Mouse (Mus musculus) ES-E14 (cell line): ENCODE results near the gene Tbxas1. TPM values are rescaled to one million over a fixed set of nuclear protein-coding genes. Genes with fewer than 3 reads are reported as not detected.

Experiments used
- DNase-seq: peaks from one replicate; pipeline ENCODE4 v3.0.0-alpha.2; 2013; ENCODE audit warnings: low read depth, low spot score
- H3K27ac ChIP-seq: 2 replicates; pipeline ENCODE4 v1.5.1; 2012; ENCODE audit warnings: low read depth, mild to moderate bottlenecking, low read length, moderate library complexity, mixed read lengths; ENCODE audit not compliant: poor library complexity, insufficient read depth, severe bottlenecking
- H3K36me3 ChIP-seq: 2 replicates; pipeline ENCODE4 v1.6.1; 2012; ENCODE audit warnings: mild to moderate bottlenecking, low read length, moderate library complexity, mixed read lengths; ENCODE audit not compliant: control insufficient read depth, poor library complexity, insufficient read depth, severe bottlenecking
- H3K4me1 ChIP-seq, 2 experiments: fragments of 150-350 bp in 1 of 2; sonication (generic) in 1 of 2; 2 replicates each; pipeline ENCODE4 v1.6.1; 2012; ENCODE audit warnings: low read length in 2 of 2, mild to moderate bottlenecking in 1 of 2, mixed read lengths in 1 of 2; ENCODE audit not compliant: control insufficient read depth in 2 of 2, insufficient read depth in 2 of 2, poor library complexity in 1 of 2
- H3K4me3 ChIP-seq, 2 experiments: fragments of 150-350 bp in 1 of 2; sonication (generic) in 1 of 2; 2 replicates each; pipeline ENCODE4 v1.5.1; 2012; ENCODE audit warnings: low read length in 2 of 2, low read depth in 1 of 2, mild to moderate bottlenecking in 1 of 2, mixed read lengths in 1 of 2; ENCODE audit not compliant: insufficient read depth in 1 of 2, poor library complexity in 1 of 2, severe bottlenecking in 1 of 2
- H3K9ac ChIP-seq: 2 replicates; pipeline ENCODE4 v1.6.1; 2012; ENCODE audit warnings: low read depth, mild to moderate bottlenecking, low read length, mixed read lengths; ENCODE audit not compliant: poor library complexity, insufficient read depth, severe bottlenecking
- H3K9me3 ChIP-seq: fragments of 150-350 bp; sonication (generic); 2 replicates; pipeline ENCODE4 v1.6.1; 2012; ENCODE audit warnings: low read depth, mild to moderate bottlenecking, low read length; ENCODE audit not compliant: control insufficient read depth, insufficient read depth
- CHD2 ChIP-seq: IDR thresholded peaks from 2 replicates; pipeline ENCODE4 v1.6.1; 2014; ENCODE audit warnings: mild to moderate bottlenecking, low read depth, low read length, inconsistent platforms
- HCFC1 ChIP-seq: IDR thresholded peaks from 2 replicates; pipeline ENCODE4 v1.6.1; 2012; ENCODE audit warnings: low read length, inconsistent platforms, borderline replicate concordance; ENCODE audit not compliant: insufficient read depth
- MAFK ChIP-seq: IDR thresholded peaks from 2 replicates; pipeline ENCODE4 v1.6.1; 2014; ENCODE audit warnings: mild to moderate bottlenecking, low read depth, low read length, inconsistent platforms; ENCODE audit not compliant: insufficient read depth
- ZC3H11A ChIP-seq: IDR thresholded peaks from 2 replicates; pipeline ENCODE4 v1.6.1; 2012; ENCODE audit warnings: low read depth, mild to moderate bottlenecking, inconsistent platforms, low read length, borderline replicate concordance
- ZNF384 ChIP-seq: IDR thresholded peaks from 2 replicates; pipeline ENCODE4 v1.6.1; 2012; ENCODE audit warnings: low read depth, low read length, inconsistent platforms
- in situ Hi-C, 2 experiments: fragments of 600-800 bp; cut with MboI; formaldehyde crosslinking; loops; one replicate each; pipeline ENCODE4 v1.15.1; 2025; ENCODE audit warnings: low sequenced_read_pairs in 2 of 2, inconsistent platforms in 1 of 2; ENCODE audit not compliant: unreplicated experiment in 2 of 2
- total RNA-seq: library from RNA; depleted of rRNA; stranded (reverse); fragments of 300-350 nt; gene quantifications from 2 replicates; pipeline ENCODE4 v1.2.3, GENCODE M21; 2012

The Tbxas1 gene
- total RNA-seq, 1 experiment: not detected

- in situ Hi-C loops: no loop called here
- no peak for TF ChIP-seq MAFK
- TF ChIP-seq HCFC1: no peak
- TF ChIP-seq ZNF384: no peak
- TF ChIP-seq CHD2: no peak
- no peak for TF ChIP-seq ZC3H11A
- no peaks in the 10 kb centered on the region for H3K9me3 ChIP-seq
Observed at GRCm38 (mm10) chr6:38969944-38970740, 94.9 kb downstream of the Tbxas1 start.

GRCm38 (mm10) chr6:38970759-38971158 is 95.6 kb downstream of the Tbxas1 start:
- Histone ChIP-seq H3K9me3 (no peaks in the 10 kb centered on the region), H3K4me3 (no peak overlapping the region), H3K36me3 (no peaks in the 10 kb centered on the region), H3K27ac (no peak overlapping the region), H3K4me1 (peaks cover 0 to 2% of the 10 kb centered on the region in 2 experiments; a peak in 1 of 4 replicates), H3K9ac (no peak overlapping the region)
- in situ Hi-C loops: no loop called here
- no peak for DNase-seq
- TF ChIP-seq HCFC1 (no peak), ZNF384 (no peak), CHD2 (no peak), MAFK (no peak), ZC3H11A (no peak)

More at GRCm38 (mm10) chr6:38969944-38970740, 94.9 kb downstream of the Tbxas1 start:
- Histone ChIP-seq H3K4me3 (no peak overlapping the region), H3K27ac (no peak overlapping the region), H3K9ac (no peak overlapping the region), H3K4me1 (peaks cover 0 to 2% of the 10 kb centered on the region in 2 experiments; a peak in 1 of 4 replicates), H3K36me3 (no peaks in the 10 kb centered on the region)
- no peak for DNase-seq

- Histone ChIP-seq H3K9me3 (no peaks in the 10 kb centered on the region), H3K27ac (no peak overlapping the region), H3K36me3 (no peaks in the 10 kb centered on the region), H3K9ac (no peak overlapping the region), H3K4me3 (no peak overlapping the region), H3K4me1 (peaks cover 0 to 2% of the 10 kb centered on the region in 2 experiments; a peak in 1 of 4 replicates)
- DNase-seq: no peak
- TF ChIP-seq ZNF384: no peak
- no peak for TF ChIP-seq HCFC1
- TF ChIP-seq MAFK: no peak
- no peak for TF ChIP-seq CHD2
- TF ChIP-seq ZC3H11A: no peak
- in situ Hi-C loops: no loop called here
Observed at GRCm38 (mm10) chr6:38972826-38973225, 97.6 kb downstream of the Tbxas1 start.

GRCm38 (mm10) chr6:38973441-38974161 is 98.4 kb downstream of the Tbxas1 start:
- H3K9me3 ChIP-seq: no peaks in the 10 kb centered on the region
- no peaks in the 10 kb centered on the region for H3K36me3 ChIP-seq
- H3K4me3 ChIP-seq: no peak overlapping the region
- H3K27ac ChIP-seq: no peak overlapping the region
- TF ChIP-seq HCFC1: no peak
- TF ChIP-seq MAFK: no peak
- no peak for TF ChIP-seq ZC3H11A
- no peak for TF ChIP-seq ZNF384
- TF ChIP-seq CHD2: no peak
- H3K9ac ChIP-seq: no peak overlapping the region
- DNase-seq: no peak
- H3K4me1 ChIP-seq: peaks cover 0 to 2% of the 10 kb centered on the region in 2 experiments; a peak in 1 of 4 replicates
- in situ Hi-C loops: no loop called here
